Mouse (Mus musculus) hindbrain, postnatal 0 days (tissue): ENCODE measurements around the gene Ckm. TPM values are rescaled to one million over a fixed set of nuclear protein-coding genes. Genes with fewer than 3 reads are reported as not detected.

Source experiments
- ATAC-seq: fragments of 200-750 bp; cut with Nextera tagmentation; 2 replicates; pipeline ENCODE4 v1.8.0; 2017; ENCODE audit warnings: mild to moderate bottlenecking, moderate TSS enrichment, moderate library complexity
- DNase-seq: peaks from one replicate; pipeline ENCODE4 v3.0.0-alpha.2; 2015; ENCODE audit warnings: low spot score
- H3K27ac ChIP-seq: fragments of 300-500 bp; sonication (generic); 2 replicates; pipeline ENCODE4 v1.5.1; 2014; ENCODE audit warnings: mild to moderate bottlenecking
- H3K27me3 ChIP-seq: fragments of 300-500 bp; sonication (generic); 2 replicates; pipeline ENCODE4 v1.6.1; 2014; ENCODE audit warnings: low read length, mixed read lengths; ENCODE audit not compliant: insufficient read depth
- H3K36me3 ChIP-seq: fragments of 300-500 bp; sonication (generic); 2 replicates; pipeline ENCODE4 v1.6.1; 2014; ENCODE audit warnings: low read length, mixed read lengths; ENCODE audit not compliant: insufficient read depth
- H3K4me1 ChIP-seq: fragments of 300-500 bp; sonication (generic); 2 replicates; pipeline ENCODE4 v1.6.1; 2014; ENCODE audit warnings: antibody characterized with exemption, low read length, mixed read lengths; ENCODE audit not compliant: insufficient read depth
- H3K4me2 ChIP-seq: fragments of 300-500 bp; sonication (generic); 2 replicates; pipeline ENCODE4 v1.6.1; 2014; ENCODE audit warnings: low read depth, mild to moderate bottlenecking, low read length, moderate library complexity, mixed read lengths
- H3K4me3 ChIP-seq: fragments of 300-500 bp; sonication (generic); 2 replicates; pipeline ENCODE4 v1.5.1; 2014; ENCODE audit warnings: low read length
- H3K9ac ChIP-seq: fragments of 300-500 bp; sonication (generic); replicated peaks from 2 replicates; pipeline ENCODE4 v1.6.1; 2014; ENCODE audit warnings: mild to moderate bottlenecking, low read length, moderate library complexity, mixed read lengths
- H3K9me3 ChIP-seq: fragments of 300-500 bp; sonication (generic); 2 replicates; pipeline ENCODE4 v1.6.1; 2016; ENCODE audit warnings: low read length, mixed read lengths
- CTCF ChIP-seq: IDR thresholded peaks from 2 replicates; pipeline ENCODE4 v1.5.1; 2016; ENCODE audit warnings: antibody characterized with exemption, control low read depth, low read depth
- WGBS: fragments of 180-500 bp; shearing (Covaris S2); extraction: QIAGEN DNeasy Blood & Tissue Kit; methylation state at CpG from one replicate; pipeline ENCODE4 v1.1.7; 2014; 5-methylcytosine and 5-hydroxymethylcytosine counted together
- microRNA counts: library from miRNA; unstranded; fragments of <30 nt; microRNA quantifications from one replicate; lab custom pipeline; 2015
- microRNA-seq, 2 experiments: library from miRNA; unstranded; fragments of <30 nt; microRNA quantifications; one replicate each; pipeline ENCODE4; 2016
- polyA plus RNA-seq: library from polyadenylated mRNA; unstranded; fragments of >200 nt; fragmentation: Nextera tagmentation; extraction: Ambion mirVana; gene quantifications from 2 replicates; pipeline ENCODE4 v1.2.1, GENCODE M21; 2015
- total RNA-seq: library from RNA; depleted of rRNA; stranded (reverse); fragments of >200 nt; gene quantifications from 2 replicates; pipeline ENCODE4 v1.2.3, GENCODE M21; 2014; rRNA removed

Gene Ckm
- total and polyA plus RNA-seq, 2 experiments from 2014 or later = 0.14 to 3.9 TPM

DNA sequence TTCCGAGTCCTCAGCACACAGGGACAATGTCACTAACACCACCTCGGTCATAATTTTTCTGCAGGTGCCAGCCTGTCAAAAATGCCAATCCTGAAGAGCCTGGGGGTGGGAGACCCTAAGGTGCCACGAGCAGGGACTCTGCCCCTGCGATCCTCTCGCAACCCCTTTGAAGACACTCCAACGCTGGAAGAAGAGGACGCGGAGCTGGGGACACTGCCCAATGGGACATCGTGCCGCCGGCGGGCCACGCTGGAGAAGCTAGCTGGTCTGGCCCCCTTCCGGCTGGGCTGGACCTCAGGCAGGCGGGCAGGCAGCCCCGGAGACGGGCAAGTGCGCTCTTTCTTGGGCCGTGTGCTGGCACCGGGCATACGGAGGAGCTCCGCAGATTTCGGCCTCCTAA lies 64.8 kb downstream of the Ckm start:
- no peaks in the 10 kb centered on the region for H3K9me3 ChIP-seq
- DNase-seq (no peak), ATAC-seq (no peak)
- TF ChIP-seq CTCF = no peak
- H3K4me2 ChIP-seq = no peak overlapping the region
- H3K4me1 ChIP-seq = no peaks in the 10 kb centered on the region
- H3K9ac ChIP-seq = no peak overlapping the region
- H3K4me3 ChIP-seq = no peak overlapping the region
- H3K27ac ChIP-seq = no peak overlapping the region
- no peaks in the 10 kb centered on the region for H3K36me3 ChIP-seq
- H3K27me3 ChIP-seq = peaks cover 27% of the 10 kb centered on the region
- WGBS = 27% methylated on average over 23 of the region's 23 CpGs

DNA sequence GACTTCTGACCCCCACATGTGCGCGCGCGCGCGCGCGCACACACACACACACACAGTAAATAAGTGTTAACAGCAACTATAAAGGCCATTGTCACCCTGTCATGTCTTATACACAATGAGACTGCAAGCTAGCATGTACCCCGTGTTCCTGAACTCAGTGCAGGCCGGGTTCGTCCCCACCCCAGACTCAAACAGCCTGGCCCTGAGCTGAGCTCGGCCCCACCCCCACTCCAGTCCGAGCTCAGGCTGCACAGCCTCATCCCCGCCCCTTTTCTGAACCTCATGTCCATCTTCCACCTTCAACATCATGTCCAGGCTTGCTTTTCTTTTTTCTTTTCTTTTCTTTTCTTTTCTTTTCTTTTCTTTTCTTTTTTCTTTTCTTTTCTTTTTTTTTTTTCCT lies 65.7 kb downstream of the Ckm start:
- H3K9ac ChIP-seq = no peak overlapping the region
- peaks cover 27% of the 10 kb centered on the region for H3K27me3 ChIP-seq
- no peak overlapping the region for H3K27ac ChIP-seq
- DNase-seq (no peak), ATAC-seq (no peak)
- no peaks in the 10 kb centered on the region for H3K36me3 ChIP-seq
- H3K4me1 ChIP-seq = no peaks in the 10 kb centered on the region
- TF ChIP-seq CTCF = no peak
- no peak overlapping the region for H3K4me2 ChIP-seq
- H3K4me3 ChIP-seq = no peak overlapping the region
- no peaks in the 10 kb centered on the region for H3K9me3 ChIP-seq
- 10% methylated on average over 14 of the region's 14 CpGs for WGBS

DNA sequence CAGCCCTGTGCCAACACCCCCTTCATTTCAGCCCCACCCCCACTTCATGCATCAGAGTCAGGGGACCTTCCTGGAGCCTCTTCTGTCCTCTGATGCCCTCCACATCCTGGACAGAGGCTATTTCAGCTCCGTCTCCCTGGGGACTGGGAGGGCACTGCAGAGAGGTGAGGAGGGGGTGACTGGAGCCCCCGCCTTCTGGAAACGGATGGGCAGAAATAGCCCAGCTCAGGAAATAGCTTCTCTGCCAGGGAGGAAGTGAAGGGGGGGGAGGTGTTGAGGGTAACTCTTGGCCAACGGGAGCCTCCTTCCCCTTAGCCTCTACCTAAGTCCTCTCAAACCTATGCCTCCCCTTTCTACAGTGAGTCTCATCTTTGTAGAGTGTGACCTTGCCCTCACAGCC lies 67.8 kb downstream of the Ckm start:
- DNase-seq (no peak), ATAC-seq (no peak)
- Histone ChIP-seq H3K9ac (no peak overlapping the region), H3K27me3 (peaks cover 27% of the 10 kb centered on the region), H3K4me3 (no peak overlapping the region), H3K4me2 (no peak overlapping the region), H3K4me1 (no peaks in the 10 kb centered on the region), H3K9me3 (no peaks in the 10 kb centered on the region), H3K27ac (no peak overlapping the region), H3K36me3 (no peaks in the 10 kb centered on the region)
- WGBS = 63% methylated on average over 4 of the region's 4 CpGs
- TF ChIP-seq CTCF = no peak

MicroRNAs within 50 kb of the gene (microRNA counts, 519-probe panel; counts per million panel counts)
- not detected for microRNA mmu-miR-343 (lab: Ali Mortazavi, UCI)

Small RNAs within 50 kb of the gene (microRNA-seq; reads per million reads assigned to microRNA genes)
- 0 reads per million in 2 experiments for gene Mir343

Other genes starting within 250 kb of the Ckm start
- gene Gipr, start 238.6 kb upstream of the Ckm start, total RNA-seq = 2.0 and 3.0 TPM in 2 replicates
- 0.85 and 1.3 TPM in 2 replicates for gene Gipr, start 238.6 kb upstream of the Ckm start, polyA plus RNA-seq
- 88.2 and 103 TPM in 2 replicates for gene Eml2, start 228.4 kb upstream of the Ckm start, total RNA-seq
- 15.0 and 18.9 TPM in 2 replicates for gene Eml2, start 228.4 kb upstream of the Ckm start, polyA plus RNA-seq
- 3.8 and 4.5 TPM in 2 replicates for gene Gpr4, start 192.2 kb upstream of the Ckm start, total RNA-seq
- 4.1 and 4.4 TPM in 2 replicates for gene Gpr4, start 192.2 kb upstream of the Ckm start, polyA plus RNA-seq
- gene Opa3, start 176.4 kb upstream of the Ckm start, total RNA-seq = 44.2 and 47.7 TPM in 2 replicates
- 34.6 and 37.1 TPM in 2 replicates for gene Opa3, start 176.4 kb upstream of the Ckm start, polyA plus RNA-seq
- 62.6 and 68.3 TPM in 2 replicates for gene Vasp, start 133.0 kb upstream of the Ckm start, total RNA-seq
- gene Vasp, start 133.0 kb upstream of the Ckm start, polyA plus RNA-seq = 35.5 and 37.0 TPM in 2 replicates
- 2.1 and 2.9 TPM in 2 replicates for gene Ppm1n, start 124.7 kb upstream of the Ckm start, total RNA-seq
- gene Ppm1n, start 124.7 kb upstream of the Ckm start, polyA plus RNA-seq = 2.0 and 2.5 TPM in 2 replicates
- 151 and 155 TPM in 2 replicates for gene Rtn2, start 122.2 kb upstream of the Ckm start, total RNA-seq
- gene Rtn2, start 122.2 kb upstream of the Ckm start, polyA plus RNA-seq = 98.4 and 101 TPM in 2 replicates
- 0.31 and 1.0 TPM in 2 replicates for gene Fosb, start 94.7 kb upstream of the Ckm start, total RNA-seq
- gene Fosb, start 94.7 kb upstream of the Ckm start, polyA plus RNA-seq = 0.09 and 0.11 TPM in 2 replicates
- 44.1 and 46.1 TPM in 2 replicates for gene Ercc1, start 60.0 kb upstream of the Ckm start, total RNA-seq
- gene Ercc1, start 60.0 kb upstream of the Ckm start, polyA plus RNA-seq = 69.0 and 74.2 TPM in 2 replicates
- gene Cd3eap, start 45.3 kb upstream of the Ckm start, total RNA-seq = 11.1 and 12.4 TPM in 2 replicates
- gene Cd3eap, start 45.3 kb upstream of the Ckm start, polyA plus RNA-seq = 17.9 and 19.3 TPM in 2 replicates
- 0.68 and 1.0 TPM in 2 replicates for gene Ppp1r13l, start 45.0 kb upstream of the Ckm start, total RNA-seq
- gene Ppp1r13l, start 45.0 kb upstream of the Ckm start, polyA plus RNA-seq = 1.0 and 1.2 TPM in 2 replicates
- gene Ercc2, start 22.8 kb upstream of the Ckm start, total RNA-seq = 57.3 and 65.1 TPM in 2 replicates
- gene Ercc2, start 22.8 kb upstream of the Ckm start, polyA plus RNA-seq = 18.6 and 19.9 TPM in 2 replicates
- gene Klc3, start 672 bp upstream of the Ckm start, total RNA-seq = 2.3 and 2.9 TPM in 2 replicates
- 1.7 and 2.7 TPM in 2 replicates for gene Klc3, start 672 bp upstream of the Ckm start, polyA plus RNA-seq
- gene Mark4, start 54.0 kb downstream of the Ckm start, total RNA-seq = 60.3 and 60.5 TPM in 2 replicates
- gene Mark4, start 54.0 kb downstream of the Ckm start, polyA plus RNA-seq = 16.2 and 18.1 TPM in 2 replicates
- gene Exoc3l2, start 58.6 kb downstream of the Ckm start, total RNA-seq = 0.61 and 1.3 TPM in 2 replicates
- 2.0 and 2.3 TPM in 2 replicates for gene Exoc3l2, start 58.6 kb downstream of the Ckm start, polyA plus RNA-seq
- 18.8 and 22.4 TPM in 2 replicates for gene Bloc1s3, start 103.6 kb downstream of the Ckm start, total RNA-seq
- 3.8 and 4.3 TPM in 2 replicates for gene Bloc1s3, start 103.6 kb downstream of the Ckm start, polyA plus RNA-seq
- 26.4 and 46.5 TPM in 2 replicates for gene Trappc6a, start 103.6 kb downstream of the Ckm start, total RNA-seq
- gene Trappc6a, start 103.6 kb downstream of the Ckm start, polyA plus RNA-seq = 42.8 and 44.3 TPM in 2 replicates
- gene Nkpd1, start 113.1 kb downstream of the Ckm start, total RNA-seq = 1.9 and 4.4 TPM in 2 replicates
- gene Nkpd1, start 113.1 kb downstream of the Ckm start, polyA plus RNA-seq = 1.3 TPM in 2 replicates
- 125 and 128 TPM in 2 replicates for gene Ppp1r37, start 158.3 kb downstream of the Ckm start, total RNA-seq
- 27.0 and 27.7 TPM in 2 replicates for gene Ppp1r37, start 158.3 kb downstream of the Ckm start, polyA plus RNA-seq
- 0.25 TPM in 1 of 2 replicates, not detected in the other for gene Zfp296, start 172.5 kb downstream of the Ckm start, total RNA-seq
- gene Zfp296, start 172.5 kb downstream of the Ckm start, polyA plus RNA-seq = not detected in 2 replicates
- 60.0 and 61.7 TPM in 2 replicates for gene Gemin7, start 172.8 kb downstream of the Ckm start, total RNA-seq
- 153 and 162 TPM in 2 replicates for gene Gemin7, start 172.8 kb downstream of the Ckm start, polyA plus RNA-seq
- 67.0 and 90.9 TPM in 2 replicates for gene Clasrp, start 199.7 kb downstream of the Ckm start, total RNA-seq
- gene Clasrp, start 199.7 kb downstream of the Ckm start, polyA plus RNA-seq = 70.3 and 77.5 TPM in 2 replicates
- gene Relb, start 224.7 kb downstream of the Ckm start, total RNA-seq = 9.2 and 10.2 TPM in 2 replicates
- gene Relb, start 224.7 kb downstream of the Ckm start, polyA plus RNA-seq = 6.5 and 6.9 TPM in 2 replicates